Mouse (Mus musculus) hindbrain, postnatal 0 days (tissue): ENCODE measurements at regions not wholly inside any gene's neighbourhood (a gene's known extent, or its start where the extent isn't known, plus 50 kb on each side); places are given as distances from the start of the nearest gene placed in this dataset.
A peak's percentile ranks its signal among the peaks of the same experiment; 100 is the strongest.

Experiments used
- ATAC-seq: fragments of 200-750 bp; cut with Nextera tagmentation; 2 replicates; pipeline ENCODE4 v1.8.0; 2017; ENCODE audit warnings: mild to moderate bottlenecking, moderate TSS enrichment, moderate library complexity
- DNase-seq: peaks from one replicate; pipeline ENCODE4 v3.0.0-alpha.2; 2015; ENCODE audit warnings: low spot score
- H3K27ac ChIP-seq: fragments of 300-500 bp; sonication (generic); 2 replicates; pipeline ENCODE4 v1.5.1; 2014; ENCODE audit warnings: mild to moderate bottlenecking
- H3K27me3 ChIP-seq: fragments of 300-500 bp; sonication (generic); 2 replicates; pipeline ENCODE4 v1.6.1; 2014; ENCODE audit warnings: low read length, mixed read lengths; ENCODE audit not compliant: insufficient read depth
- H3K36me3 ChIP-seq: fragments of 300-500 bp; sonication (generic); 2 replicates; pipeline ENCODE4 v1.6.1; 2014; ENCODE audit warnings: low read length, mixed read lengths; ENCODE audit not compliant: insufficient read depth
- H3K4me1 ChIP-seq: fragments of 300-500 bp; sonication (generic); 2 replicates; pipeline ENCODE4 v1.6.1; 2014; ENCODE audit warnings: antibody characterized with exemption, low read length, mixed read lengths; ENCODE audit not compliant: insufficient read depth
- H3K4me2 ChIP-seq: fragments of 300-500 bp; sonication (generic); 2 replicates; pipeline ENCODE4 v1.6.1; 2014; ENCODE audit warnings: low read depth, mild to moderate bottlenecking, low read length, moderate library complexity, mixed read lengths
- H3K4me3 ChIP-seq: fragments of 300-500 bp; sonication (generic); 2 replicates; pipeline ENCODE4 v1.5.1; 2014; ENCODE audit warnings: low read length
- H3K9ac ChIP-seq: fragments of 300-500 bp; sonication (generic); replicated peaks from 2 replicates; pipeline ENCODE4 v1.6.1; 2014; ENCODE audit warnings: mild to moderate bottlenecking, low read length, moderate library complexity, mixed read lengths
- H3K9me3 ChIP-seq: fragments of 300-500 bp; sonication (generic); 2 replicates; pipeline ENCODE4 v1.6.1; 2016; ENCODE audit warnings: low read length, mixed read lengths
- CTCF ChIP-seq: IDR thresholded peaks from 2 replicates; pipeline ENCODE4 v1.5.1; 2016; ENCODE audit warnings: antibody characterized with exemption, control low read depth, low read depth
- WGBS: fragments of 180-500 bp; shearing (Covaris S2); extraction: QIAGEN DNeasy Blood & Tissue Kit; methylation state at CpG from one replicate; pipeline ENCODE4 v1.1.7; 2014; 5-methylcytosine and 5-hydroxymethylcytosine counted together

DNA sequence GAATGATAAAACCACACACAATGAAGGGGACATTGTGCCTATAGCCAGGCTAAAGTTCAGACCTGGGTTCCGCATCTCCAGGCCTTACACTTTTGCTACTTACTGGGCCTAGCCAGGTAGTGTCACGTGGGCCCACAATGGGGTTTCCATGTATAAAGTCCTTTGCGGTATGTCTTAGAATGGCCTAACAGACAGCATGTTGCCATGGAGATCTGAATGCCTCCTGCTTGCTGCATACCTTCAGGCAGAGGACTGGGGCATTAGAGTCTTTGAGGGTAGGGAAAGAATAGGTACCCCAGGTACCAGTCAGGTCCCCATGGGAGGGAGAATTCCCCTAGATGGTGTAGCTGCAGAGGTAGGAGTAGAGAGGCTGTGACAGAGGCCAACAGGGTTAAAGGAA lies 159.0 kb downstream of the Rplp1 start:
- no peak overlapping the region for H3K27ac ChIP-seq
- H3K9me3 ChIP-seq = no peaks in the 10 kb centered on the region
- ATAC-seq (no peak), DNase-seq (peak; percentile 20)
- H3K4me1 ChIP-seq = peaks cover 12% of the 10 kb centered on the region
- TF ChIP-seq CTCF = no peak
- no peaks in the 10 kb centered on the region for H3K27me3 ChIP-seq
- H3K36me3 ChIP-seq = no peaks in the 10 kb centered on the region
- WGBS = 55% methylated on average over 3 of the region's 3 CpGs
- no peak overlapping the region for H3K4me2 ChIP-seq
- no peak overlapping the region for H3K9ac ChIP-seq
- no peak overlapping the region for H3K4me3 ChIP-seq

DNA sequence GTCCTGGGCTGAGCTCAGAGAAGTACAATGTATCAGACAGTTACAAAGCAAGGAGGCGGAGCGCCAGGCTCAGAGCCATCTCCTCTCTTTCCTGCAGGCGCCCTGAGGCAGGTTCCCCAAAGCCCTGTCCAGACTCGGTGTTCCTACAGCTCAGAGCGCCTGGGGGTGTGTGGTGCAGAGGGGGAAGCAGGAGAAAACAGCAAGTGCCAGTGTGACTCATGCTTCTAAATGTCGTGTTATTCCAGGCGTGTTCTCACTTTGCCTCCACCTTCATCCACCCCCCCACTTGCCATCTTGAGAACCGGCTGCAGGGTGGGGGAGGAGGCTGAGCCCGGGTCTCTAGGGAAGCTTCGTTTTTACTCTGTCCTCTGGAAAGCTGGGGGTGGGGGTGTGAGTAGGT lies 160.5 kb downstream of the Rplp1 start:
- no peak overlapping the region for H3K4me3 ChIP-seq
- H3K4me1 ChIP-seq = peaks cover 12% of the 10 kb centered on the region
- H3K27ac ChIP-seq = no peak overlapping the region
- no peak overlapping the region for H3K4me2 ChIP-seq
- no peak for ATAC-seq
- H3K27me3 ChIP-seq = no peaks in the 10 kb centered on the region
- DNase-seq = no peak
- TF ChIP-seq CTCF = no peak
- WGBS = 28% methylated on average over 10 of the region's 10 CpGs
- H3K9ac ChIP-seq = no peak overlapping the region
- no peaks in the 10 kb centered on the region for H3K36me3 ChIP-seq
- no peaks in the 10 kb centered on the region for H3K9me3 ChIP-seq

GRCm38 (mm10) chr9:61749201-61749600 lies 165.1 kb downstream of the Rplp1 start:
- no peak for DNase-seq
- WGBS = 92% methylated on average over 4 of the region's 4 CpGs
- Histone ChIP-seq H3K9ac (no peak overlapping the region), H3K27me3 (no peaks in the 10 kb centered on the region), H3K4me3 (no peak overlapping the region), H3K9me3 (no peaks in the 10 kb centered on the region), H3K36me3 (no peaks in the 10 kb centered on the region), H3K4me2 (no peak overlapping the region), H3K27ac (no peak overlapping the region), H3K4me1 (peaks cover 8% of the 10 kb centered on the region)
- ATAC-seq = no peak
- no peak for TF ChIP-seq CTCF

GRCm38 (mm10) chr9:61748416-61748815 lies 165.9 kb downstream of the Rplp1 start:
- Histone ChIP-seq H3K4me3 (no peak overlapping the region), H3K27ac (no peak overlapping the region), H3K27me3 (no peaks in the 10 kb centered on the region), H3K4me2 (no peak overlapping the region), H3K9me3 (no peaks in the 10 kb centered on the region), H3K4me1 (peaks cover 2% of the 10 kb centered on the region; the same call in 1 of the 2 replicates), H3K9ac (no peak overlapping the region), H3K36me3 (no peaks in the 10 kb centered on the region)
- DNase-seq (no peak), ATAC-seq (no peak)
- no peak for TF ChIP-seq CTCF

- H3K36me3 ChIP-seq = no peaks in the 10 kb centered on the region
- no peaks in the 10 kb centered on the region for H3K9me3 ChIP-seq
- no peak overlapping the region for H3K4me2 ChIP-seq
- H3K9ac ChIP-seq = no peak overlapping the region
- TF ChIP-seq CTCF = no peak
- 40% methylated on average over 6 of the region's 6 CpGs for WGBS
- no peak overlapping the region for H3K4me3 ChIP-seq
- H3K4me1 ChIP-seq = peaks cover 2% of the 10 kb centered on the region; the same call in 1 of the 2 replicates
- ATAC-seq (no peak), DNase-seq (no peak)
- no peak overlapping the region for H3K27ac ChIP-seq
- no peaks in the 10 kb centered on the region for H3K27me3 ChIP-seq
Observed at GRCm38 (mm10) chr9:61746401-61746800, 167.9 kb downstream of the Rplp1 start.

- WGBS = 26% methylated on average over 7 of the region's 7 CpGs
- no peak for DNase-seq
- H3K36me3 ChIP-seq = no peaks in the 10 kb centered on the region
- TF ChIP-seq CTCF = no peak
- no peak for ATAC-seq
- no peaks in the 10 kb centered on the region for H3K27me3 ChIP-seq
- no peaks in the 10 kb centered on the region for H3K9me3 ChIP-seq
- no peak overlapping the region for H3K4me3 ChIP-seq
- H3K9ac ChIP-seq = no peak overlapping the region
- H3K27ac ChIP-seq = no peak overlapping the region
- H3K4me1 ChIP-seq = peaks cover 2% of the 10 kb centered on the region; the same call in 1 of the 2 replicates
- no peak overlapping the region for H3K4me2 ChIP-seq
Observed at GRCm38 (mm10) chr9:61745301-61745801, 169.0 kb downstream of the Rplp1 start.

- no peak for DNase-seq
- Histone ChIP-seq H3K36me3 (no peaks in the 10 kb centered on the region), H3K27me3 (no peaks in the 10 kb centered on the region), H3K4me2 (no peak overlapping the region), H3K4me1 (no peaks in the 10 kb centered on the region), H3K9me3 (no peaks in the 10 kb centered on the region), H3K9ac (no peak overlapping the region), H3K4me3 (no peak overlapping the region), H3K27ac (no peak overlapping the region)
- 63% methylated on average over 2 of the region's 2 CpGs for WGBS
- no peak for TF ChIP-seq CTCF
- ATAC-seq = no peak
Observed at GRCm38 (mm10) chr9:61733540-61733939, 180.8 kb downstream of the Rplp1 start.
